Mouse (Mus musculus): ENCODE measurements around the gene Sh2b1.

DNA sequence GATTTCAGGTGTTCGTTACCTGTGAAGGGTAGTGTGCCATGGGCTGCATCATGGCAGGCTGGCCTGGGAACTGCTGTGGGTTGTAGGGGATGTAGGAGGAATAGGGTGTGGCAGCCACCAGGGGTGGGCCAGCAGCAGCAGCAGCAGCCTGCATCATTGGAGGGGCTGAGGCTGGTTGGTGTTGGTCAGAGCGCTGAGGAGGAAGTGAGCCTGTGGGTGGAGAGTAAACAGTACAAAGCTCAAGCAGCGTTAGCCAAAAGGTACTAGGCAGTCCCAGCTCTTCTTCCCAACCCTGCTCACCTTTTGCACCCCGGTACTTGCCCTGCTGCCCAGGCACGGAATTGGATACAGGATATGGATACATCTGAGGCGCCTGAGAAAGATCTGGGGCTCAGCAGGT is 18.9 kb upstream of the Sh2b1 start:
- TF ChIP-seq CTCF (IDR thresholded peaks at IDR 0.05; ENCODE audit: low read depth), result no peak
- no peak for TF ChIP-seq EP300 (IDR thresholded peaks at IDR 0.05; ENCODE audit: low read depth)
